Mouse (Mus musculus): Measurements from ENCODE around the gene Gm10642. TPM values are rescaled to one million over a fixed set of nuclear protein-coding genes. Genes with fewer than 3 reads are reported as not detected.

The Gm10642 gene
- polyA plus RNA-seq, 1 experiment from 2014 or later, result 1.4 TPM

- no peak overlapping the region for H3K4me2 ChIP-seq
- no peak overlapping the region for H3K4me3 ChIP-seq (replicated peaks)
- no peak overlapping the region for H3K27ac ChIP-seq (replicated peaks)
- WGBS (ENCODE audit: insufficient replicate concordance), result 57% methylated on average over 2 of the region's 2 CpGs
- H3K36me3 ChIP-seq (replicated peaks), result no peaks in the 10 kb centered on the region
- no peaks in the 10 kb centered on the region for H3K9me3 ChIP-seq (replicated peaks)
- H3K9ac ChIP-seq, result no peak overlapping the region
- peaks cover 65% of the 10 kb centered on the region for H3K4me1 ChIP-seq (replicated peaks)
- no peaks in the 10 kb centered on the region for H3K27me3 ChIP-seq
- no peak for ATAC-seq (ENCODE audit: insufficient read depth)
Measured at GRCm38 (mm10) chr9:70695723-70696122, 39.7 kb downstream of the Gm10642 start.

GRCm38 (mm10) chr9:70698090-70698489, 42.0 kb downstream of the Gm10642 start:
- Histone ChIP-seq H3K27me3 (no peaks in the 10 kb centered on the region), H3K9ac (no peak overlapping the region), H3K36me3 (replicated peaks) (no peaks in the 10 kb centered on the region), H3K4me2 (no peak overlapping the region), H3K9me3 (replicated peaks) (no peaks in the 10 kb centered on the region), H3K4me3 (replicated peaks) (no peak overlapping the region), H3K27ac (replicated peaks) (peak overlapping the region; percentile 22; the same call in 1 of the 2 replicates), H3K4me1 (replicated peaks) (peaks cover 64% of the 10 kb centered on the region)
- 16% methylated on average over 1 of the region's 1 CpGs for WGBS (ENCODE audit: insufficient replicate concordance)
- ATAC-seq (ENCODE audit: insufficient read depth), result no peak

- Histone ChIP-seq H3K4me2 (peak overlapping the region; percentile 37), H3K9me3 (replicated peaks) (no peaks in the 10 kb centered on the region), H3K27ac (replicated peaks) (peak overlapping the region; percentile 66), H3K36me3 (replicated peaks) (peaks cover 37% of the 10 kb centered on the region), H3K4me3 (replicated peaks) (0 out of 2 replicates have a peak overlapping the region, but pooled peaks have one; percentile 1), H3K9ac (no peak overlapping the region), H3K4me1 (replicated peaks) (peaks cover 37% of the 10 kb centered on the region), H3K27me3 (no peaks in the 10 kb centered on the region)
- 44% methylated on average over 5 of the region's 5 CpGs for WGBS (ENCODE audit: insufficient replicate concordance)
- ATAC-seq (ENCODE audit: insufficient read depth), result peak; percentile 95
Measured at GRCm38 (mm10) chr9:70703597-70704203, 47.6 kb downstream of the Gm10642 start.

GRCm38 (mm10) chr9:70706444-70706843, 50.4 kb downstream of the Gm10642 start:
- Histone ChIP-seq H3K4me3 (replicated peaks) (no peak overlapping the region), H3K4me2 (no peak overlapping the region), H3K4me1 (replicated peaks) (peaks cover 27% of the 10 kb centered on the region), H3K9ac (no peak overlapping the region), H3K9me3 (replicated peaks) (no peaks in the 10 kb centered on the region), H3K27ac (replicated peaks) (no peak overlapping the region), H3K27me3 (no peaks in the 10 kb centered on the region), H3K36me3 (replicated peaks) (peaks cover 59% of the 10 kb centered on the region)
- WGBS (ENCODE audit: insufficient replicate concordance), result 76% methylated on average over 1 of the region's 1 CpGs
- ATAC-seq (ENCODE audit: insufficient read depth), result no peak

Other genes with a start within 250 kb of the Gm10642 start
- 207 and 219 TPM in 2 replicates for gene Ccnb2, start 234.7 kb upstream of the Gm10642 start, polyA plus RNA-seq (2015; fragmentation: Nextera tagmentation; extraction: Ambion mirVana)
- gene Rnf111, start 152.5 kb upstream of the Gm10642 start, polyA plus RNA-seq (2015; fragmentation: Nextera tagmentation; extraction: Ambion mirVana), result 8.0 and 9.7 TPM in 2 replicates
- 14.8 and 15.6 TPM in 2 replicates for gene Sltm, start 113.5 kb upstream of the Gm10642 start, polyA plus RNA-seq (2015; fragmentation: Nextera tagmentation; extraction: Ambion mirVana)
- gene Mindy2, start 923 bp downstream of the Gm10642 start, polyA plus RNA-seq (2015; fragmentation: Nextera tagmentation; extraction: Ambion mirVana), result 18.5 and 20.1 TPM in 2 replicates
- gene Adam10, start 22.7 kb downstream of the Gm10642 start, polyA plus RNA-seq (2015; fragmentation: Nextera tagmentation; extraction: Ambion mirVana), result 71.4 and 71.9 TPM in 2 replicates